Mouse (Mus musculus) limb, embryonic 10.5 days (tissue): ENCODE measurements around the gene Gpr55. TPM values are rescaled to one million over a fixed set of nuclear protein-coding genes. Genes with fewer than 3 reads are reported as not detected.

Experiments
- DNase-seq: peaks from one replicate; pipeline ENCODE4 v3.0.0-alpha.2; 2017; ENCODE audit warnings: low spot score
- H3K27ac ChIP-seq: fragments of 300-500 bp; sonication (generic); 2 replicates; pipeline ENCODE4 v1.5.1; 2016; ENCODE audit warnings: mild to moderate bottlenecking
- H3K27me3 ChIP-seq: fragments of 300-500 bp; sonication (generic); 2 replicates; pipeline ENCODE4 v1.6.1; 2016; ENCODE audit warnings: low read depth, mild to moderate bottlenecking; ENCODE audit not compliant: poor library complexity, severe bottlenecking
- H3K36me3 ChIP-seq: fragments of 300-500 bp; sonication (generic); 2 replicates; pipeline ENCODE4 v1.6.1; 2016; ENCODE audit warnings: mild to moderate bottlenecking, moderate library complexity
- H3K4me1 ChIP-seq: fragments of 300-500 bp; sonication (generic); 2 replicates; pipeline ENCODE4 v1.6.1; 2016
- H3K4me3 ChIP-seq: fragments of 300-500 bp; sonication (generic); 2 replicates; pipeline ENCODE4 v1.5.1; 2016; ENCODE audit warnings: mild to moderate bottlenecking, moderate library complexity
- H3K9me3 ChIP-seq: fragments of 300-500 bp; sonication (generic); replicated peaks from 2 replicates; pipeline ENCODE4 v1.6.1; 2016; ENCODE audit warnings: mild to moderate bottlenecking
- WGBS: fragments of 180-500 bp; shearing (Covaris S2); methylation state at CpG from one replicate; pipeline ENCODE4 v1.1.7; 2016; 5-methylcytosine and 5-hydroxymethylcytosine counted together
- polyA plus RNA-seq: library from polyadenylated mRNA; unstranded; fragments of >200 nt; fragmentation: Nextera tagmentation; extraction: Ambion mirVana; gene quantifications from 2 replicates; pipeline ENCODE4 v1.2.1, GENCODE M21; 2016

The Gpr55 gene
- polyA plus RNA-seq, 1 experiment from 2014 or later, result not detected

- 74% methylated on average over 5 of the region's 5 CpGs for WGBS
- Histone ChIP-seq H3K9me3 (no peaks in the 10 kb centered on the region), H3K4me3 (no peak overlapping the region), H3K27me3 (no peaks in the 10 kb centered on the region), H3K36me3 (no peaks in the 10 kb centered on the region), H3K4me1 (no peaks in the 10 kb centered on the region), H3K27ac (no peak overlapping the region)
- DNase-seq, result no peak
These were observed 38.0 kb downstream of the Gpr55 start for GRCm38 (mm10) chr1:85922865-85923211.

- Histone ChIP-seq H3K36me3 (no peaks in the 10 kb centered on the region), H3K27ac (no peak overlapping the region), H3K4me3 (no peak overlapping the region), H3K27me3 (no peaks in the 10 kb centered on the region), H3K9me3 (no peaks in the 10 kb centered on the region), H3K4me1 (peaks cover 3% of the 10 kb centered on the region; the same call in 1 of the 2 replicates)
- no peak for DNase-seq
- 77% methylated on average over 7 of the region's 7 CpGs for WGBS
These were observed 38.5 kb downstream of the Gpr55 start for GRCm38 (mm10) chr1:85922127-85922864.

GRCm38 (mm10) chr1:85921725-85922124 lies 39.1 kb downstream of the Gpr55 start:
- Histone ChIP-seq H3K27ac (no peak overlapping the region), H3K27me3 (no peaks in the 10 kb centered on the region), H3K4me1 (peaks cover 9% of the 10 kb centered on the region; the same call in 1 of the 2 replicates), H3K36me3 (no peaks in the 10 kb centered on the region), H3K4me3 (no peak overlapping the region), H3K9me3 (no peaks in the 10 kb centered on the region)
- WGBS, result 90% methylated on average over 7 of the region's 7 CpGs
- no peak for DNase-seq

- H3K4me3 ChIP-seq, result no peak overlapping the region
- H3K36me3 ChIP-seq, result no peaks in the 10 kb centered on the region
- H3K9me3 ChIP-seq, result no peaks in the 10 kb centered on the region
- no peak overlapping the region for H3K27ac ChIP-seq
- 84% methylated on average over 7 of the region's 7 CpGs for WGBS
- no peaks in the 10 kb centered on the region for H3K27me3 ChIP-seq
- peaks cover 10% of the 10 kb centered on the region; the same call in 1 of the 2 replicates for H3K4me1 ChIP-seq
- DNase-seq, result no peak
These were observed 41.2 kb downstream of the Gpr55 start for GRCm38 (mm10) chr1:85919621-85920020.

GRCm38 (mm10) chr1:85916830-85917450 lies 43.9 kb downstream of the Gpr55 start:
- Histone ChIP-seq H3K27ac (no peak overlapping the region), H3K4me1 (peaks cover 10% of the 10 kb centered on the region; the same call in 1 of the 2 replicates), H3K4me3 (no peak overlapping the region), H3K36me3 (no peaks in the 10 kb centered on the region), H3K9me3 (no peaks in the 10 kb centered on the region), H3K27me3 (no peaks in the 10 kb centered on the region)
- 63% methylated on average over 4 of the region's 4 CpGs for WGBS
- no peak for DNase-seq

GRCm38 (mm10) chr1:85915890-85916289 lies 44.9 kb downstream of the Gpr55 start:
- 0 out of 2 replicates have a peak, but pooled peaks cover 1% of the 10 kb centered on the region for H3K36me3 ChIP-seq
- no peaks in the 10 kb centered on the region for H3K9me3 ChIP-seq
- DNase-seq, result no peak
- no peak overlapping the region for H3K4me3 ChIP-seq
- peaks cover 10% of the 10 kb centered on the region; the same call in 1 of the 2 replicates for H3K4me1 ChIP-seq
- no peak overlapping the region for H3K27ac ChIP-seq
- H3K27me3 ChIP-seq, result no peaks in the 10 kb centered on the region

- no peaks in the 10 kb centered on the region for H3K9me3 ChIP-seq
- H3K27ac ChIP-seq, result no peak overlapping the region
- no peaks in the 10 kb centered on the region for H3K27me3 ChIP-seq
- 94% methylated on average over 7 of the region's 7 CpGs for WGBS
- H3K36me3 ChIP-seq, result peaks cover 28% of the 10 kb centered on the region
- peaks cover 10% of the 10 kb centered on the region; the same call in 1 of the 2 replicates for H3K4me1 ChIP-seq
- DNase-seq, result no peak
- H3K4me3 ChIP-seq, result no peak overlapping the region
These were observed 47.6 kb downstream of the Gpr55 start for GRCm38 (mm10) chr1:85913078-85913755.

GRCm38 (mm10) chr1:85908754-85909590 lies 51.8 kb downstream of the Gpr55 start:
- Histone ChIP-seq H3K27me3 (no peaks in the 10 kb centered on the region), H3K9me3 (no peaks in the 10 kb centered on the region), H3K36me3 (peaks cover 69% of the 10 kb centered on the region), H3K4me3 (no peak overlapping the region), H3K4me1 (no peaks in the 10 kb centered on the region), H3K27ac (no peak overlapping the region)
- WGBS, result 83% methylated on average over 13 of the region's 13 CpGs
- no peak for DNase-seq

GRCm38 (mm10) chr1:85906892-85907291 lies 53.9 kb downstream of the Gpr55 start:
- 0 out of 2 replicates have a peak, but pooled peaks cover under 1% of the 10 kb centered on the region for H3K4me1 ChIP-seq
- H3K27ac ChIP-seq, result no peak overlapping the region
- no peak overlapping the region for H3K4me3 ChIP-seq
- no peaks in the 10 kb centered on the region for H3K9me3 ChIP-seq
- WGBS, result 67% methylated on average over 12 of the region's 12 CpGs
- no peak for DNase-seq
- H3K36me3 ChIP-seq, result peaks cover 90% of the 10 kb centered on the region
- H3K27me3 ChIP-seq, result no peaks in the 10 kb centered on the region

- Histone ChIP-seq H3K27me3 (no peaks in the 10 kb centered on the region), H3K9me3 (no peaks in the 10 kb centered on the region), H3K27ac (no peak overlapping the region), H3K36me3 (peaks cover 71% of the 10 kb centered on the region), H3K4me3 (no peak overlapping the region), H3K4me1 (peaks cover 41% of the 10 kb centered on the region)
- WGBS, result 90% methylated on average over 7 of the region's 7 CpGs
- DNase-seq, result no peak
These were observed 58.7 kb downstream of the Gpr55 start for GRCm38 (mm10) chr1:85902108-85902561.

GRCm38 (mm10) chr1:85901516-85902107 lies 59.2 kb downstream of the Gpr55 start:
- Histone ChIP-seq H3K36me3 (peaks cover 66% of the 10 kb centered on the region), H3K27me3 (no peaks in the 10 kb centered on the region), H3K4me1 (peaks cover 46% of the 10 kb centered on the region), H3K4me3 (no peak overlapping the region), H3K9me3 (no peaks in the 10 kb centered on the region), H3K27ac (no peak overlapping the region)
- no peak for DNase-seq
- WGBS, result 80% methylated on average over 3 of the region's 3 CpGs
